Mouse (Mus musculus): ENCODE measurements at regions not wholly inside any gene's neighbourhood (a gene's known extent, or its start where the extent isn't known, plus 50 kb on each side); places are given as distances from the start of the nearest gene placed in this dataset.
"Not testable (repeated sequence)": the region's sequence is repeated elsewhere in the genome, so short reads cannot be mapped to it uniquely, and the experiment has no call there.

DNA sequence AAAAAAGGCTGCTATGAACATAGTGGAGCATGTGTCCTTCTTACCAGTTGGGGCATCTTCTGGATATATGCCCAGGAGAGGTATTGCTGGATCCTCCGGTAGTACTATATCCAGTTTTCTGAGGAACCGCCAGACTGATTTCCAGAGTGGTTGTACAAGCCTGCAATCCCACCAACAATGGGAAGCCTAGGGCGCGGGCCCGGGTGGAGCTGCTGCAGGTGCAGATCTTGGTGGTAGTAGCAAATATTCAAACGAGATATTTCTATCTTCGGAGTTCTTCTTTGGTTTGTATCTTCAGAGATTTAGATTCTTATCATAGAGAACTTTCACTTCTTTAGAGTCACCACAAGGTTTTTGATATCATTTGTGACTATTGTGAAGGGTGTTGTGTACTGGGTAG lies 52.7 kb upstream of the Btbd35f27 start:
- WGBS, result 88% methylated on average over 6 of the region's 7 CpGs
- peak; percentile 49 for DNase-seq (ENCODE audit: low spot score)
- not testable (repeated sequence) for H3K4me3 ChIP-seq (ENCODE audit: low read depth, low read length); H3K4me2 ChIP-seq (ENCODE audit: low read depth, low read length, severe bottlenecking); H3K9me3 ChIP-seq (ENCODE audit: control insufficient read depth, low read length); H3K27ac ChIP-seq (ENCODE audit: low read depth, low read length); H3K4me1 ChIP-seq (replicated peaks; ENCODE audit: control insufficient read depth, insufficient read depth, low read length); H3K36me3 ChIP-seq (ENCODE audit: control insufficient read depth, insufficient read depth, low read length); ATAC-seq (replicated peaks; ENCODE audit: low FRiP score); H3K27me3 ChIP-seq (ENCODE audit: control insufficient read depth, insufficient read depth, low read length); H3K9ac ChIP-seq (ENCODE audit: low read length)
